Mouse (Mus musculus) embryonic facial prominence, embryonic 10.5 days (tissue): ENCODE results near the gene Rnh1. TPM values are rescaled to one million over a fixed set of nuclear protein-coding genes. Genes with fewer than 3 reads are reported as not detected.

Experiments used
- DNase-seq: peaks from one replicate; pipeline ENCODE4 v3.0.0-alpha.2; 2017; ENCODE audit warnings: low spot score
- H3K27ac ChIP-seq: fragments of 300-500 bp; sonication (generic); replicated peaks from 2 replicates; pipeline ENCODE4 v1.5.1; 2016; ENCODE audit warnings: mild to moderate bottlenecking
- H3K27me3 ChIP-seq: fragments of 300-500 bp; sonication (generic); replicated peaks from 2 replicates; pipeline ENCODE4 v1.6.1; 2016; ENCODE audit warnings: low read depth, mild to moderate bottlenecking; ENCODE audit not compliant: poor library complexity, severe bottlenecking
- H3K36me3 ChIP-seq: fragments of 300-500 bp; sonication (generic); replicated peaks from 2 replicates; pipeline ENCODE4 v1.6.1; 2016; ENCODE audit warnings: mild to moderate bottlenecking, moderate library complexity
- H3K4me1 ChIP-seq: fragments of 300-500 bp; sonication (generic); 2 replicates; pipeline ENCODE4 v1.6.1; 2016
- H3K4me3 ChIP-seq: fragments of 300-500 bp; sonication (generic); 2 replicates; pipeline ENCODE4 v1.5.1; 2016; ENCODE audit warnings: mild to moderate bottlenecking, moderate library complexity
- H3K9me3 ChIP-seq: fragments of 300-500 bp; sonication (generic); 2 replicates; pipeline ENCODE4 v1.6.1; 2016; ENCODE audit warnings: mild to moderate bottlenecking
- WGBS: fragments of 180-500 bp; shearing (Covaris S2); methylation state at CpG from one replicate; pipeline ENCODE4 v1.1.7; 2016; 5-methylcytosine and 5-hydroxymethylcytosine counted together
- polyA plus RNA-seq: library from polyadenylated mRNA; unstranded; fragments of >200 nt; fragmentation: Nextera tagmentation; extraction: Ambion mirVana; gene quantifications from 2 replicates; pipeline ENCODE4 v1.2.1, GENCODE M21; 2016

Gene Rnh1
- polyA plus RNA-seq, 1 experiment from 2014 or later = 79.7 TPM

DNA sequence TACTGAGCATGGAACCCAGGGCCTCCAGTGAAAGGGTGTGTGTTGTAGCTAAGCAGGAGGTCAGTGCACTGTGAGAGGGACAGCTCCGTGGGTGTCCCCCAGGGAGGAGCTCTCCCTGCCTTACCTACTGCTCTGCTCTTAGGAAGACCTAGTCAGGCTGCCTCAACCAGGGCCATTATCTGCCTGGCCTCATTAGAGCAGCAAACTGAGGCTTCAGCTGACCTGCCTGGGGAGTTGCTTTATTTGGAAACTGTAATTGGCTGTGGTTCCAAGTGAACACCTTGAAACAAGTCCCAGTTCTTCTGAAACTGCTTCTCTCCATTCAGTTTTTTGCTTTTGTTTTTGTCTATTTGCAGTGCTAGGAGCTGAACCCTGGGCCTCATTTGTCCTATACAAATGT is 27.3 kb downstream of the Rnh1 start:
- no peak overlapping the region for H3K4me3 ChIP-seq
- DNase-seq = no peak
- H3K27ac ChIP-seq = no peak overlapping the region
- H3K4me1 ChIP-seq = no peaks in the 10 kb centered on the region
- 69% methylated on average over 1 of the region's 1 CpGs for WGBS
- no peaks in the 10 kb centered on the region for H3K27me3 ChIP-seq
- H3K9me3 ChIP-seq = no peaks in the 10 kb centered on the region
- H3K36me3 ChIP-seq = peaks cover 81% of the 10 kb centered on the region

DNA sequence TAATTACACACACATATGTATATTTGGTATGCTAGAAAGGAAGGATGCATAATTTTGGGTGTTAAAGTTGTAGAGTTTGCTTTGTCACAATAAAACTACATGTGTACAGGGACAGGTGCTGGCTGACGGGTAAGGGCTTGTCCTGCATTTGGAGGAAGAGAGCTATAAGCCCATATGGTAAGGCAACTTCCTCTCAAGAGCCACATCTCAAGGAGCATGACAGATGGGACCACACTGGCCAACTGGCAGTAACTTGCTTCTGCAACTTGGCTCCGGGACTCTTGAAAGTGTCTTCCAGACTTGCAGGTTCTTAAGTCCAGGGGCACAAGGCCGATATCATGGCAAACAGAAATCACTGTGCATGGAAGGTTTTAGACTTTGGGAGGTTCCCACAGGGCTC is 28.0 kb downstream of the Rnh1 start:
- H3K27ac ChIP-seq = no peak overlapping the region
- H3K4me1 ChIP-seq = no peaks in the 10 kb centered on the region
- peaks cover 87% of the 10 kb centered on the region for H3K36me3 ChIP-seq
- 90% methylated on average over 3 of the region's 3 CpGs for WGBS
- no peaks in the 10 kb centered on the region for H3K9me3 ChIP-seq
- H3K27me3 ChIP-seq = no peaks in the 10 kb centered on the region
- DNase-seq = no peak
- no peak overlapping the region for H3K4me3 ChIP-seq

DNA sequence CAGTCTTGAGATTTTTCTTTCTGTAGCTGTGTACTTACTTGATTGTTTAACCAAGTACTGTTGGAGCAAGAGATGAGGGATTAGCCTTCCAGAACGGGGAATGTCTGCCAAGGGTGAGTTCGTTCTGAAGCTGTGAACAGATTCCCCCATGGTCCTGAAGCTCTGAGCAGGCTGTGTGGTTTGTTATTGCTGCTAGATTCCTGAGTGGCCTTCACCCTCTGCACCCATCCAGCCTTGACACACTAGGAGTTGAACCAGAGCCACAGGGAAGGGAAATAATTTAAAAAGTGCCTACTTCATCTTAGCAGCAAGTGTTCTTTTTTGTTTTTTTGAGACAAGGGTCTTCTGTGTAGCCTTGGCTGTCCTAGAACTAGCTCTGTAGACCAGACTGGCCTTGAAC is 28.8 kb downstream of the Rnh1 start:
- Histone ChIP-seq H3K27ac (no peak overlapping the region), H3K9me3 (no peaks in the 10 kb centered on the region), H3K36me3 (peaks cover 91% of the 10 kb centered on the region), H3K4me3 (no peak overlapping the region), H3K27me3 (no peaks in the 10 kb centered on the region), H3K4me1 (no peaks in the 10 kb centered on the region)
- DNase-seq = no peak
- 87% methylated on average over 2 of the region's 2 CpGs for WGBS

DNA sequence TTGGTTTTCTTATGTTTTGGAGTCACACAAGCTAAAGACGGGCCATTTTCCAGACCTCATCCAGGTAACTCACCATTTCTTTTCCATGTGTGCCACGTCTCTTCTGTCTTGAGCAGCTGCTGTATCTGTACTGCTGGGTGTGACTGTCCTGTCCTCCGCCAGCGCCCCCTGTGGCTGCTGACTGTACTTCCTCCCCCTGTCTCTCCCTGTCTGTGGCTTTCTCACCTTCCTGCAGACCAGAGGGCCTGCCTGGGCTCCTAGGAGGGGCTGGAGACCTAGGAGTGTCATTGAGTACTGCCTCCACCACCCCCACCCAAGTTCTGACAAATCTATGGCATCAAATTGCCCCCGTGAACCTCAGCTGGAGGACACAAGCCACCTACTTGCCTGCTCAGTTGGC is 29.5 kb downstream of the Rnh1 start:
- Histone ChIP-seq H3K4me3 (no peak overlapping the region), H3K27ac (no peak overlapping the region), H3K9me3 (no peaks in the 10 kb centered on the region), H3K36me3 (peaks cover 91% of the 10 kb centered on the region), H3K27me3 (no peaks in the 10 kb centered on the region), H3K4me1 (no peaks in the 10 kb centered on the region)
- 57% methylated on average over 5 of the region's 5 CpGs for WGBS
- peak; percentile 55 for DNase-seq

DNA sequence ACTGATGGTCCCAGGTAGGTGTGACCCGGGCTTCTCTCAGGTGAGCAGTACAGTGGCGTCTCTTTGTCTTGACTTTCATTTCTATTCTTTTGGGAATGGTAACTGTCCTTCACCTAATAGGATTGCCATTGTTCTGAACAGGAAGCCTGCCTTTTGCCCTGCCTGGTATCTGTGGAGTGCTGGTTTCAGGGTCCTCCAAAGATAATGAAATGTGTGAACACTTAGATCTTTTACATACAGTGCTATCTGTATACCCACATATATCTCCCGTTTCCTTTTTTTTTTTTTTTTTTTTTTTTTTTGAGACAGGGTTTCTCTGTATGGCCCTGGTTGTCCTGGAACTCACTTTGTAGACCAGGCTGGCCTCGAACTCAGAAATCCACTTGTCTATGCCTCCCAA is 31.3 kb downstream of the Rnh1 start:
- no peaks in the 10 kb centered on the region for H3K4me1 ChIP-seq
- no peak for DNase-seq
- H3K27me3 ChIP-seq = no peaks in the 10 kb centered on the region
- peaks cover 91% of the 10 kb centered on the region for H3K36me3 ChIP-seq
- no peaks in the 10 kb centered on the region for H3K9me3 ChIP-seq
- no peak overlapping the region for H3K27ac ChIP-seq
- H3K4me3 ChIP-seq = no peak overlapping the region
- 90% methylated on average over 4 of the region's 4 CpGs for WGBS

DNA sequence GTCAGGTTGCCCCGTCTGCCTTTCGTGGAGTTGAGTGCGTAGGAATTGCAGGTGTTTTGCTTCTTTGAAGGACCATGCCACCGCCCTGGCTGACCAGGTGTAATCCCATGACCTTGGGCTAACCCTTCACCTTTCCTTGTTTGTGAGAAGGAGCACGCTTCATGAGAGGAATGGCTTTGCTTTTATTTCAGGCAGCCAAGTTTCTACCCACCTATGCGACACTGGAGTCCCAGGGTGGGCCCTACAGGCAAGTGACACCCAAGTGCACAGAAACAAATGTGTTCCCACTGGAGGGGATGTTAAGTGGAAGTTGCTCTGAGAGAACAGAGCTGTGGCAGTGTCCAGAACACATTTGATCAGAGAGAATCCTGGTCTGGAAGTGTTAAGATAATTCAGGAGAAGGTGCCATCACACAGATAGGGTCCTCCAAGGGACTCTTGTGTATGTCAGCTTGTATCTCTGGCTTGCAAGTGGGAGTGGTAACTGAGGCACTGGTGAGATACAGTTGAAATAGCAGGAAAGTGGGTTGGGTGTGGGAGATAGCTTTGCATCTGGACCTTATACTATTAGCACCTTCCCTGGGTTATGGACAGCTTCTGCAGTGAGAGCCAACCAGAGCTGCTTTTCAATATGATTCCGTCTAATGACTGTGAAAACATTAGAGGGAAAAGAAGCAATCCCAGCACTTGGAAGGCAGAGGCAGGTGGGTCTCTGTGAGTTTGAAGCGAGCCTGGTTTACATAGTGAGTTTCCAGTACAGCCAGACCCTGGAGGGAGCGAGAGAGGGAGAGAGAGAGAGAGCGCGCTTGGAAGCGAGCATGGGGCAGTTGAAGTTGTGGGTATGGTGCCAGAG is 40.5 kb downstream of the Rnh1 start:
- no peaks in the 10 kb centered on the region for H3K9me3 ChIP-seq
- peak overlapping the region; percentile 93 for H3K27ac ChIP-seq
- H3K36me3 ChIP-seq = peaks cover 34% of the 10 kb centered on the region
- DNase-seq = no peak
- peaks cover 22% of the 10 kb centered on the region for H3K4me1 ChIP-seq
- 55% methylated on average over 12 of the region's 12 CpGs for WGBS
- peak overlapping the region; percentile 84 for H3K4me3 ChIP-seq
- H3K27me3 ChIP-seq = no peaks in the 10 kb centered on the region

DNA sequence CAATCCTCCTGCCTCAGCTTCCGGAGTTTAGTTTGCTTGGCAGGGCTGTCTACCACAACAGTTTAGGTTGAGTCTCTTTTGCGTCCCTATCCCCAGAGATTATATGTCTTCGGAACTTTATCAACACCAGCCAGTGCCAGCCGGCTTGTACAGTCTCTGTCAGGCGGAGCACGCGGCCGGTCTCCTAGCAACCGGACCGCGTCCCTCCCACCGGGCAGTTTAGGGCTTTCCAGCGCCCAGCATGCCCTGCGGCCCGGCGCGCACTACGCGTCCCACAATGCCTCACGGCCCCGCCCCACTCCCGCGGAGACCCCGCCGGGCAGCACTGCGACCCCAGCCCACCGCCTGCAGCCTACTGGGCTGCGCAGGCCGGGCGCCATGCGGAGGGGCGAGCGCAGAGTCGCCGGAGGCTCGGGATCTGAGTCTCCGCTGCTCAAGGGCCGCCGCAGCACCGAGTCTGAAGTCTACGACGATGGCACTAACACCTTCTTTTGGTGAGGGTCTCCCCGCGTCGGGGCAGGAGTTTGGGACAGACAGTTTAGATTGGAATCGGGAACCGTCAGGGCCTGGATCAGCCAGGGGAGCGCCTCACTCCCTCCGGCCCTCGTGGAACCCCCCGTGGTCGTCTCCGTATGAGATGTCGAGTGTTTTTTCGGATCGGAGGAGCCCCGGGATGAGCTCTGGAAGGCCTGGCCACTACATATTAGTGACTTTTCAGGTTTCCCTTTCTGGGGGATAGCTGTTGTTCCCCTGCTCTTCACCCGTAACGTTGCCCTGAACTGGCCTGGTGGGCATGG is 41.4 kb downstream of the Rnh1 start:
- H3K4me1 ChIP-seq = peaks cover 22% of the 10 kb centered on the region
- H3K4me3 ChIP-seq = peak overlapping the region; percentile 84
- H3K27me3 ChIP-seq = no peaks in the 10 kb centered on the region
- no peaks in the 10 kb centered on the region for H3K9me3 ChIP-seq
- peaks cover 25% of the 10 kb centered on the region for H3K36me3 ChIP-seq
- H3K27ac ChIP-seq = peak overlapping the region; percentile 93
- DNase-seq = peak; percentile 97
- 1% methylated on average over 59 of the region's 59 CpGs for WGBS

DNA sequence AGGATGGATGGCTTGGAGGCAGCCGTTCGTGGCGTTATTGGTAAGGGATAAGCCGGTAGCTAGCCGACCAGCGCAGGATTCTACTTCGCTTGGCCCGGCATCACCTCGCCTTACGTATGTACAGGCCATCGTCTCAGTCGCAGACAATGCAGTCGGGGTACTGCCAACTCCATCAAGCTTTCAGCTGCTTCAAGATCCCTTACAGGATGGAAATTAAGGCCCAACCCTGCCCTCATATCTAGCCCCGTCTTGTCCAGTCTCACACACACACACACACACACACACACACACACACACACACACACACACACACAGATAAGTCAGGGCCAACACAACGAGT is 49.2 kb downstream of the Rnh1 start:
- H3K4me3 ChIP-seq = peak overlapping the region; percentile 59
- WGBS = 4% methylated on average over 15 of the region's 15 CpGs

DNA sequence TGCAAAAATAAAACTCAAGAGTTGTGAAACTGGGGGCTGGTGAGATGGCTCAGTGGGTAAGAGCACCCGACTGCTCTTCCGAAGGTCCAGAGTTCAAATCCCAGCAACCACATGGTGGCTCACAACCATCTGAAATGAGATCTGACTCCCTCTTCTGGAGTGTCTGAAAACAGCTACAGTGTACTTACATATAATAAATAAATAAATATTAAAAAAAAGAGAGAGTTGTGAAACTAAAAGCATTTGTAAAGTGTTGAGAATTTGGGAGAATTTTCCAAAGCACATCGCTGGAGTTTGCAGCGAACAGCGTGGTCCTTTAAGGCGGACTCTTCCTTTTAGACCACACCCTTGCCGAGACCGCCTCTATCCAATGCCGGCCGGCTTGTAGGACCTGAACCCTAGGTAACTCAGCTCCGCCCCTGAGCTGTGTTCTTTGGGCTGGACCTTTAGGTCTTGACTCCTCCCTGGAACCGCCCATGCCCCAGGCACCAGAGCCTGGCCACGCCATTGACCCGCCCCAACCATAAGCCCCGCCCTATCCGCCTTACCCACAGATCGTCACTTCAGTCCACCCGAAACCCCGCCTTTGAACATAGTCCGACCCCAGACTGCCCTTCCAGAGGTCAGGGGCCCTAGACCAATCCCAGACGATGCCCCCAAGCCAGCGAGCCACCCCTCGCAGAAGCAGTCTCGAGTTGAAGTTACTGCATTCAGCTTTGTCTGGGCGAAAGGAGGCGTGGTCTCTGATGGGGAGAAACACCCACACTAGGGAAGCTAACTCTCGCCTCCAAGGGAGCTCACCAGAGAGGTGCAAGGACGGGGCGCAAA is 49.8 kb downstream of the Rnh1 start:
- peak overlapping the region; percentile 59 for H3K4me3 ChIP-seq
- peak overlapping the region; percentile 84 for H3K27ac ChIP-seq
- no peaks in the 10 kb centered on the region for H3K9me3 ChIP-seq
- no peaks in the 10 kb centered on the region for H3K36me3 ChIP-seq
- H3K4me1 ChIP-seq = peaks cover 14% of the 10 kb centered on the region
- peak; percentile 99 for DNase-seq
- WGBS = 2% methylated on average over 29 of the region's 29 CpGs
- peaks cover 7% of the 10 kb centered on the region for H3K27me3 ChIP-seq

More for the DNA sequence above, 49.2 kb downstream of the Rnh1 start:
- Histone ChIP-seq H3K27ac (peak overlapping the region; percentile 84), H3K27me3 (peaks cover 2% of the 10 kb centered on the region), H3K36me3 (no peaks in the 10 kb centered on the region), H3K9me3 (no peaks in the 10 kb centered on the region), H3K4me1 (peaks cover 12% of the 10 kb centered on the region)
- no peak for DNase-seq

DNA sequence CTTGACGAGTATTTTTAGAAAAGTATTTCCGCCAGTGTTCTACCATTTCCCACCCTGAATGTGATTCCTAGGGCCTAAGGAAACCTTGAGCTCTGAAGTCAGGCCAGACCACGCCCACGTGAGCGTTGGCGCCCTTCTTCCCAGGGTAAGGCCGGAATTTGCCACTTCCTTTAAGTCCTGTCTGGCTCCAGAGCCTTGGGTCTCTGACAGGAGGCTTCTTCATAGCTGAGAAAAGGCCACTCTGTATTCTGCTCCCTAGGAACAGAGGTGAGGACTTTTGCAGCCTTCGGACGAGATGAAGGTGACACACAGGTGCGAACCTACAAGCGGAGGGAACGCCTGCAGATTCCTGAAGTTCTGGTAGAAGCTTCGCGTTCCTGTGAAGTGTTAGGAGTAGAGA is 50.4 kb downstream of the Rnh1 start, which contains the start of gene Ptdss2:
Gene Ptdss2 (plus strand): TSS at position 138 of the 400 bp plus-strand sequence.
- no peaks in the 10 kb centered on the region for H3K36me3 ChIP-seq
- DNase-seq = peak; percentile 23
- WGBS = 45% methylated on average over 14 of the region's 14 CpGs
- H3K4me3 ChIP-seq = peak within 1 kb of the TSS; percentile 59
- H3K27me3 ChIP-seq = peaks cover 14% of the 10 kb centered on the region
- H3K9me3 ChIP-seq = no peaks in the 10 kb centered on the region
- peak within 1 kb of the TSS; percentile 84 for H3K27ac ChIP-seq
- H3K4me1 ChIP-seq = peaks cover 19% of the 10 kb centered on the region

DNA sequence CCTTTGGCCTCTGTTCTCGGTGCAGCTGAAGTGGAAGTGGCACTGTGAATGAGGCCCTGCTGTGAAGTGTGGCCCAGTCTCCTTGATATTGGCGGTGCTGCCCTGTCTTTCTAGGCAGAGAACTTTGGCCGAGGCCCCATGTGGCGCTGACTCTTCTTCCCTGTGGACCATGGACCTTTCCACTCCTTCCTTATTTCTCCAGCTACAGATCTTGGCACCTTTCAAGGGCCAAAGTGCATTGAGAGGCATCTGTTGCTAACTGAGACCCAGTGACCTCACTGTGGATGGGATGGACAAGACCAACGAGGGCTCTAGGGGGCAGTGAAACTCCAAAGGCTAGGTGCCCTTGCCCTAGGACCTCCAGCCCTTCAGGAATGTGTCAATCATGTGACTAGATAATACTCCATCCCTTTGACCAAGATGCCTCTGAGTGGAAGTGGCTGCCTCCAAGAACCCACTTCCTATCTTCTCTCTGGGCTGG is 51.6 kb downstream of the Rnh1 start:
- DNase-seq = no peak
- Histone ChIP-seq H3K4me3 (no peak overlapping the region), H3K36me3 (no peaks in the 10 kb centered on the region), H3K27ac (no peak overlapping the region), H3K9me3 (no peaks in the 10 kb centered on the region), H3K4me1 (peaks cover 19% of the 10 kb centered on the region), H3K27me3 (peaks cover 25% of the 10 kb centered on the region)
- WGBS = 77% methylated on average over 5 of the region's 5 CpGs

DNA sequence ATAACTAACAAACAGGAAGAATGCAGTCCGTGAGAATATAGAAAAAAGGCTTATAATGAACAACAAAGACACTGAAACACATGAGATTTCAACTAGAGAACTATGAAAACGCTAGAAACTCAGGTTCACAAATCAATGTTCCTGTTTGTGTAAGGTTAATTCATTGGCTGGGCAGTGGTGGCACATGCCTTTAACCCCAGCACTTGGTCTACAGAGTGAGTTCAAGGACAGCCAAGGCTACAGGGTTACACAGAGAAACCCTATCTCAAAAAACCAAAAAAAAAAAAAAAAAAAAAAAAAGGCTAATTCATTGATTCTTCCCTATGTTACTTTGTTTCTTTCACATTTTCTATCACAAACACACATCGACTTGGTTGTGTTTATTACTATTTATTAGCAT is 52.1 kb downstream of the Rnh1 start:
- Histone ChIP-seq H3K27ac (no peak overlapping the region), H3K36me3 (no peaks in the 10 kb centered on the region), H3K4me3 (no peak overlapping the region), H3K9me3 (no peaks in the 10 kb centered on the region), H3K27me3 (peaks cover 28% of the 10 kb centered on the region), H3K4me1 (peaks cover 19% of the 10 kb centered on the region)
- 89% methylated on average over 3 of the region's 3 CpGs for WGBS
- DNase-seq = no peak
